Mouse (Mus musculus): ENCODE measurements at regions not wholly inside any gene's neighbourhood (a gene's known extent, or its start where the extent isn't known, plus 50 kb on each side); places are given as distances from the start of the nearest gene placed in this dataset.

DNA sequence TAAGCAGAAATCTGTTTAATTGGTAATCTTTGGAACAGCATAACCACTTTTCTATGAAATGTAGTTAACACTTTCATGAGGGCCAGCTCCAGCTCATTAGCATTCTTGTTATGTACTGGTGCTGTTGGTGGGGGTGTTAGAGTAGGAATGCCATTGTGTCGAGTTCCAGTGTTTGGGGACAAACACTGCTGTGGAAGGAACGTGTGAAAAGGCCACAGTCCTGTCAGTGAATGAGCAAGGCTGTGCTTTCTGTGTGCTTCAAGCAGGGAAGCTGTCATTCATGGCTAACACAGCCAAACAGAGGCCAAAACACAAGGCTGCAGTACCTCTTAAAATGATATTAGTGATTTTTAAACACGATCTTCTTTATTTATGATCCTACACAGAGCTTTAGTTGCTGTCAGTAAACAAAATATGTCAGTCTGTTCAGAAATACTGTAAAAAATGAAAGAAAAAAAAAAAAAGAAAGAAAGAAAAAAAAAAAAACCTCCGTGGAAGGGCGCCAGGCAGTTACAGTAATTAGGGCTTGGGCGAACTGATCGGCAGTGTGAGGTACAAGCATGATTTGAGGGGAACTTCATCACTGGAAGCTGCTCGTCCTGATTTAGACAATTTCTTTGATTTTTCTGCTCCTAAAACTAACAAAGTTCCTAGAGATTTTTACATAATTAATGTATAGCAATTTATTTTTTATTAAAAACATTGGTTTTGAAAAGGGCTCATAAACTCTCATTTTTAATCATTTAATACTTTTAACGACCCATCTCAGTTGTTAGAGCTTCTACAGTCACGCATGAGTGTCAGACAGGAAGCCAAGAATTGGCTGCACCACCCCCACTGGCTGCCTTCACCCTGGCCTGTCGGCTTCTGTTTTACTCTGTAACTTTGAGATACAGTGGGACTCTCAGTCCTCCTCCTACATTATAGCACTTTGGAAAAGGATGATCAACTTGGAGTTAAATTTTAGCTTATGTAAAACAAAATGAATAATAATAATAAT, 80.8 kb upstream of the Dnajc24 start:
- CTCF ChIA-PET, result interaction anchor here (0.8 kb wide), 1 partner anchor 8 kb away, joined by 4 read pairs; no protein-coding TSS in a partner anchor

DNA sequence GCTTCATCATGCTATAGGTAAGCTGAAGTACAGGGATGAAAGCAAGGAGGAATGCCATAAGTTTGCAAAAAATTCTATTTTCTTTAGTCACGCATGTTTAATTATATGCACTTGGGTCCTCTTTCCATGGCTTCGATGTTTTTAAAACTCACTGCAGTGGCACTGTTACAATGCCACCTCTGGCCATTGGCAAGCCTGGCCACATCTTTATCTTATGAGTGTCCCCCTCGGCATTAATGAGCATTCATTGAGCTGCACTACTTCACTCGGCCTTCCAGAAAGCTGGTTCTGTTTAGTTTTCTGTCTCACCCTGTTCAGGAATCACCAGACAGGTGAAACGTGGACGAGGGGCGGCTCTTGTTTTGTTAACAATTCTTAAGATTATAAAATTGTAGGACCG, 79.7 kb upstream of the Dnajc24 start:
- CTCF ChIA-PET, result interaction anchor here (0.8 kb wide), 1 partner anchor 7 kb away, joined by 4 read pairs; no protein-coding TSS in a partner anchor

DNA sequence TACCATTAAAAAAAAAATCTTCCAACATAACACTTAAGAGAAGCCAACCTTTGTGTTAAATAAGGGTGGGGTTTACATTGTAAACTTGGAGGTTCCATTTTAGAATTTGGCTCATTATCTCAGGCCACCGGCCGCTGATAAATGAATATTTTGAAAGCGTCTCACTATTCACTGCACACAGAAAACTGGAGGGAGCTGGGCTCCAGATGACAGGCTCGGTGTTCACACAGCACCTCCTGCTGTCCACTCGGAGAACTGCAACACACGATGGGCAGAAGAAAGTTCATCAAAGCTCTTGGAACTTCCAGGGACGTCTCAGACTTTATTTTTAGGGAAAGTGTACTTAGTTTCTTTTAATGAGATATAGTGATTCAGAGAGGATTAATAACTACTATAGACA, 78.6 kb upstream of the Dnajc24 start:
- CTCF ChIA-PET, result no interaction called here

DNA sequence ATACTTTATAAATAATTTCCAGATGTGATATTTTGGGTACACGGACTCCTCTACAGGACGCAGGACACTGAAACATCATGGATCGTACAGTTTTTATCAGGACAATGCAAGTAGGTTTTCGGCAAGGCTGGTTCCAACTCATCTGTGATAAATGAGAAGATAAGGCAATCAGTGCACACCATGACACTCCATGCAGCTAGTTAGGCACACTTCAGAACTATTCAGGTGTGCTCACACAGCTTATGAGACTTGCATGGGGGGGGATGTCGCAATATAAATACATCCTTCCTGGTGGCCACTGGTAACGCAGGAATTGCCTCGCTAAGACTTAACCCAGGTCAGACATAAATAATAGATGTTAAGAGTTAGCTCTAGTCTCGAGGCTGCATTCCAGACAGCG, 77.3 kb upstream of the Dnajc24 start:
- CTCF ChIA-PET, result no interaction called here

DNA sequence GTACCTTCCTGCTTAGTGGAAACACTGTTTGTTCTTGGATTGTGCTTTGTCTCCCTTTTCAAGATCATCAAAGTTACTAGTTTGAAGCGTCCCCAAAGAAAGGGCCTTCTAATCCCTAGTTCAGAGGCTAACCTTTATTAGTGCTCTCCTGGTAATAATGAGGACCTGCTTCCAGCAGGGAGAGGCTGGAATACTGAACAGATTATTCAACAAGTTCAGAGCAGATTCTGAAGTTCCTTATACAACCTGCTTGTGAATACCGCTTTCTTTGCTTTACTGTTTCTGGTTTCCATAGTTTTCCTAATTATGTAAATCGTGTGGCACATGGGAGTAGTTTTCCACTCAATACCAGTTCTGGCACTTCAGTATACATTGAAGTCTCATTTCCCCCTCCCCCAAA, 75.2 kb upstream of the Dnajc24 start:
- CTCF ChIA-PET, result no interaction called here

DNA sequence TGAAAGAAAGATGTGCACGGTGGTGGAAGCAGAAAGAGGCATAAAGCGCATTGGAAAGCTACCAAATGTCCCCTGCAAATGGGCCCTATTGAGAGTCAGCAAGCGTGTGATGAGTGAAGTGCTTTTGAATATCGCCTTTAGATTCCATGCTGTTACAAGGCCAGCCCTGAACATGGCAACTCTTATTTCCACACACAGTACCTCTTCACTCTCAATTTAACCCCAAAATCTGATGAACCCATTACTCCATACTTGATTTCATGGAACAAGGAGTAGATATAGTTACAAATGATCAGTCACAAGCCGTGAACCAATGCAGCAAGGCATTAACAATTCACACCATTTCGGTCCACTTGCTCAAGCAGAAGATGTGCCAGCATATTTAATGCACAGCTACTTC, 71.1 kb upstream of the Dnajc24 start:
- CTCF ChIA-PET, result no interaction called here

DNA sequence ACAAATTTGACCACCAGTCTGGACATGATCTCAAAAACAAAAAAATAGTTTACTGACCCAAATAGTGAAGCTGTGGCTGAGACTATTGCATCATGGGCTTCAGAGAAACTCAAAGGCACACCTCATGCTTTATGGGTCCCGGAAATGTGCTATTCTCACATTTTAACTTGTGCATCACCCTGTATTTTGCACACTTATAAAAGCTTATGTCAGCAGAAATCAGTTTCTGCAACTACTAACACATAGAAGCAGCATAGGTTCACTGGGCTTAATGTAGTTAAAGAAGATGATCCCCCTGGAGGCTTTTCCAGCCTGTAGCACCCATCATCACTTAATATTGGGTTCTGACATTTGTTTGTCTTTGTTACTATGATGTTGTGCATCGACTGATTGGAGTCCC, 61.0 kb upstream of the Dnajc24 start:
- CTCF ChIA-PET, result no interaction called here

Measured in spleen, embryonic (tissue).